Mouse (Mus musculus) embryonic facial prominence, embryonic 11.5 days (tissue): ENCODE measurements around the gene Tacc2. TPM values are rescaled to one million over a fixed set of nuclear protein-coding genes. Genes with fewer than 3 reads are reported as not detected.
"Not testable (repeated sequence)": the region's sequence is repeated elsewhere in the genome, so short reads cannot be mapped to it uniquely, and the experiment has no call there.

Experiments
- ATAC-seq: fragments of 200-750 bp; cut with Nextera tagmentation; replicated peaks from 2 replicates; pipeline ENCODE4 v1.8.0; 2017; ENCODE audit warnings: low read depth; ENCODE audit not compliant: insufficient number of reproducible peaks, low FRiP score, low TSS enrichment
- DNase-seq: peaks from one replicate; pipeline ENCODE4 v3.0.0-alpha.2; 2015; ENCODE audit warnings: low spot score
- H3K27ac ChIP-seq: fragments of 300-500 bp; sonication (generic); replicated peaks from 2 replicates; pipeline ENCODE4 v1.5.1; 2014; ENCODE audit warnings: mild to moderate bottlenecking, low read depth, low read length, control low read depth
- H3K27me3 ChIP-seq: fragments of 300-500 bp; sonication (generic); 2 replicates; pipeline ENCODE4 v1.6.1; 2014; ENCODE audit warnings: mild to moderate bottlenecking, low read length, moderate library complexity, mixed read lengths; ENCODE audit not compliant: control insufficient read depth, insufficient read depth
- H3K36me3 ChIP-seq: fragments of 300-500 bp; sonication (generic); replicated peaks from 2 replicates; pipeline ENCODE4 v1.6.1; 2014; ENCODE audit warnings: low read depth, mild to moderate bottlenecking, low read length, moderate library complexity, mixed read lengths; ENCODE audit not compliant: control insufficient read depth, insufficient read depth
- H3K4me1 ChIP-seq: fragments of 300-500 bp; sonication (generic); 2 replicates; pipeline ENCODE4 v1.6.1; 2014; ENCODE audit warnings: low read length, mixed read lengths; ENCODE audit not compliant: control insufficient read depth, insufficient read depth
- H3K4me2 ChIP-seq: fragments of 300-500 bp; sonication (generic); 2 replicates; pipeline ENCODE4 v1.6.1; 2014; ENCODE audit warnings: low read depth, mild to moderate bottlenecking, control low read depth, low read length, moderate library complexity
- H3K4me3 ChIP-seq: fragments of 300-500 bp; sonication (generic); 2 replicates; pipeline ENCODE4 v1.5.1; 2014; ENCODE audit warnings: low read depth, low read length, control low read depth
- H3K9ac ChIP-seq: fragments of 300-500 bp; sonication (generic); replicated peaks from 2 replicates; pipeline ENCODE4 v1.6.1; 2014; ENCODE audit warnings: mild to moderate bottlenecking, control low read depth, low read length
- H3K9me3 ChIP-seq: fragments of 300-500 bp; sonication (generic); replicated peaks from 2 replicates; pipeline ENCODE4 v1.6.1; 2016; ENCODE audit warnings: mild to moderate bottlenecking, low read length, inconsistent platforms, mixed read lengths; ENCODE audit not compliant: control insufficient read depth
- WGBS: fragments of 180-500 bp; shearing (Covaris S2); extraction: QIAGEN DNeasy Blood & Tissue Kit; methylation state at CpG from one replicate; pipeline ENCODE4 v1.1.7; 2014; 5-methylcytosine and 5-hydroxymethylcytosine counted together
- polyA plus RNA-seq: library from polyadenylated mRNA; unstranded; fragments of >200 nt; fragmentation: Nextera tagmentation; extraction: Ambion mirVana; gene quantifications from 2 replicates; pipeline ENCODE4 v1.2.1, GENCODE M21; 2014

Gene Tacc2
- polyA plus RNA-seq, 1 experiment from 2014 or later = 39.9 TPM

DNA sequence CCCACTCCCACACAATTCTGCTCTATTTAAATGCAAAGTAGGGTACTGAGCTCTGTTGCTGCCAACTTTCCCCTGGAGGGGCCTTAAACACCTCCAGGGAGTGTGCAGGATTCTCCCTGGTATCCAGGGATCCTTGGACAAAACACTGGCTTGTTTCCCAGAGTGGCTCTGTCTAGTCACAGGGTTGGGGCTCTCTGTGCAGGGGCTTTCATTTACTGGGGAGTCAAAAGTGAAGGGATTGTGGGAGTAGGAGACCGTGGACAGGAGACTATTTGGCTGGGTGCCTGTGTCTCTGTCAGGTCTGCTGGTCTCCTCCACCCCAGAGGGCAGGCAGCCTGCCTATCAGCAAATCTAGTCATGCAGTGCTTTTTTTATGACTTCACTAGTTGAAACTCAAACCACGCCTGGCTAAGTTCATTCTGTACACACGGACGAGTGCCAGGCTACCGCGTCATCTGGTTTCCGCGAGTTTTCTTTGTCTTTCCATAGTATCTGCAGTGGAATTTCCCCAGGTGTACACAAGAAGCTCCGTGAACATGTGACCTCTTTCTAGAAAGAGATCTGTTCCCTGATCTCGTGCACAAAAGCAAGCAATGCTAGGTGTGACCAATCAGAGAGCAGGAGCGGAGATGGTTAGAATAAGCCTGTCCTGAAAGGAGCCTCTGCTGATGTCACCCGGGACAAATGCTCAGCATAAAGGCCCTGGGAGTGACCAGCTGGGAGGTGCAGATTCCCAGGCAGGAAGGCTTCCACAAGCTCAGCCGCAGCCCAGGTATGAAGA is 2.8 kb upstream of the Tacc2 start:
- Histone ChIP-seq H3K4me3 (no peak overlapping the region), H3K36me3 (no peaks in the 10 kb centered on the region), H3K27ac (no peak overlapping the region), H3K4me2 (no peak overlapping the region), H3K4me1 (no peaks in the 10 kb centered on the region), H3K9ac (no peak overlapping the region), H3K27me3 (no peaks in the 10 kb centered on the region), H3K9me3 (no peaks in the 10 kb centered on the region)
- 67% methylated on average over 13 of the region's 13 CpGs for WGBS
- DNase-seq (no peak), ATAC-seq (no peak)

DNA sequence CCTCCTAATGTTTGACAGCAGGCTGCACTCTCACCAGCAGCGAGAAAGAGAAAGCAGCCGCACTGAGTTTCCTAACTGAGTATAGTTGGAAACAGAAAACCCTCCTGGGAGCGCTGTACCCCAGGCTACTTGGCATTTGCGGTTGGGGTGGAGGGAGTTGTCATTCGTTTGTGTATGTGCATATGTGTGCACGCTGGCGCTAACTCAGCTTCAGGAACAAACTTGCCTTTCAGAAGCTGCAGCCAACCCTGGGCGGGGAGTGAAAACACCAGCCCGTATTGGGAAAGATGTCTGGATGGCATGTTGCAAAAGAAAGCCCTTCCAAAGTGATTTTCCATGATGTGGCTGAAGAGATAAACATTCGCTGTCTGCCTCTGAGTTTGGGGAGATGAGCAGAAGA is 257 bp upstream of the Tacc2 start:
- Histone ChIP-seq H3K9me3 (no peaks in the 10 kb centered on the region), H3K27ac (no peak overlapping the region), H3K9ac (no peak overlapping the region), H3K4me1 (no peaks in the 10 kb centered on the region), H3K4me3 (no peak overlapping the region), H3K27me3 (no peaks in the 10 kb centered on the region), H3K4me2 (no peak overlapping the region), H3K36me3 (no peaks in the 10 kb centered on the region)
- WGBS = 33% methylated on average over 10 of the region's 10 CpGs
- no peak for DNase-seq
- ATAC-seq = no peak

DNA sequence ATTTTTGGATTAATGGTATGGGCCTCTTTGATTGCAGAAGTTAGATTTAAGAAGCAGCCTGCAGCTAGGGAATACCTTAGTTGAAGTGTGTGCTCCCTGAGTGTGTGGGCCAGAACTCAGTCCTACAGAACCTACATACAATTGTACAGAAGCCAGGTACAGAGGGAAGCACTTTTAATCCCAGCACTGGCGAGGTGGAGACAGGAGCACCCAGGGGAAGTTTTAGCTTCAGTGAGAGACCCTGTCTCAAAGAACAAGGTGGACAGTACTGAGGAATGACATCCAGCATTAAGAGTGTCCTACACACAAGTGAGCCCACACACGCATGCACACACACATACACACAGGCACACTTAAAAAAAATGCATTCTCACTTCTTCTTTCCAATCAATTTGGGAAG is 828 bp downstream of the Tacc2 start:
- Histone ChIP-seq H3K9me3 (no peaks in the 10 kb centered on the region), H3K27me3 (no peaks in the 10 kb centered on the region), H3K4me1 (no peaks in the 10 kb centered on the region), H3K36me3 (no peaks in the 10 kb centered on the region), H3K27ac (no peak overlapping the region), H3K4me3 (no peak overlapping the region), H3K4me2 (no peak overlapping the region), H3K9ac (no peak overlapping the region)
- DNase-seq (no peak), ATAC-seq (no peak)
- 93% methylated on average over 2 of the region's 2 CpGs for WGBS

DNA sequence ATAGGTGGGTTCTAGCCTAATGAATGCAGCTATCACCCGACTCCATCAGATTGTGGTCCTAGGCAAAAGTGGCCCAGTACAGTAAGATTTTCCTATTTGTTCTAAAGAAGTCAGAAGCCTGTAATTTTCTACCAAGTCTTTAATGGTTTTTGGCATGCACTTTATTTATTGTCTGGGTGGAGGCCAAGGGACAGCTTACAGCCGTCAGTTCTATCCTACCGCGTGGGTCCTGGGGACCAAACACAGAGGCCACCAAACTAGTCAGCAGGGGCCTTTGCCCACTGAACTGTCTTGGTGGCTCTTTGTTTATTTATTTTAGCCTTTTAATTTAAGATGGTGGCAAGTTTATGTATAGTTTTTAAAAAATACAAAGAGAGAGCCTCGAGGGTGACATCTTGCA is 1.4 kb downstream of the Tacc2 start:
- ATAC-seq = no peak
- Histone ChIP-seq H3K9me3 (no peaks in the 10 kb centered on the region), H3K4me2 (no peak overlapping the region), H3K4me1 (no peaks in the 10 kb centered on the region), H3K9ac (no peak overlapping the region), H3K4me3 (no peak overlapping the region), H3K36me3 (no peaks in the 10 kb centered on the region), H3K27me3 (no peaks in the 10 kb centered on the region), H3K27ac (no peak overlapping the region)
- 84% methylated on average over 5 of the region's 5 CpGs for WGBS
- no peak for DNase-seq

DNA sequence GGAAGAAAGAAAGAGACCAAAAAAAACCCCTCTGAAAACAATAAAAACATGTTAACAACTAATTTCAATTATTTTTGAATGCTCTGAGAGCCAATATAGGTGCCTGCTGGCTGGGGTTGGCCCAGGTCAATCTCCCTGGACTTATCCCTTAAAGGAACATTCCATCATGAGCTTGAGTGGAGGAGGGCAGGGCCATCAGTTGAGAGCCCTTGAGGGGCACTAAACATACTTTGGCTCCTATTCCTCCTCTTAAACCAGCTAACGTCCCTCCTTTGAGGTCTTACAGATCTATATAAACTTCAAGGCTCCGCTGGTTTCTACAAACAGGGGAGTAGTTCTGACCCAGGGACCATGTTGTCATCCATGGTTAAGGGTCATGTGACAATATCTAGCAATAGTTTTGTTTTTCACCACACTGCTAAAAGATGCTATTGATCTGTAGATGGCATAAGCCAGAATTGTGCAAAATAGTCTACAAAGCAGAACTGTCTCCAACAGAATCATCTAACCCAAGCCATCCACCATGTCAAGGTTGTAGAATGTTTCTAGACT is 9.4 kb downstream of the Tacc2 start:
- no peak overlapping the region for H3K4me2 ChIP-seq
- no peaks in the 10 kb centered on the region for H3K9me3 ChIP-seq
- no peaks in the 10 kb centered on the region for H3K4me1 ChIP-seq
- H3K36me3 ChIP-seq = no peaks in the 10 kb centered on the region
- H3K27me3 ChIP-seq = no peaks in the 10 kb centered on the region
- 79% methylated on average over 2 of the region's 2 CpGs for WGBS
- H3K9ac ChIP-seq = no peak overlapping the region
- ATAC-seq (no peak), DNase-seq (no peak)
- no peak overlapping the region for H3K27ac ChIP-seq
- H3K4me3 ChIP-seq = no peak overlapping the region

DNA sequence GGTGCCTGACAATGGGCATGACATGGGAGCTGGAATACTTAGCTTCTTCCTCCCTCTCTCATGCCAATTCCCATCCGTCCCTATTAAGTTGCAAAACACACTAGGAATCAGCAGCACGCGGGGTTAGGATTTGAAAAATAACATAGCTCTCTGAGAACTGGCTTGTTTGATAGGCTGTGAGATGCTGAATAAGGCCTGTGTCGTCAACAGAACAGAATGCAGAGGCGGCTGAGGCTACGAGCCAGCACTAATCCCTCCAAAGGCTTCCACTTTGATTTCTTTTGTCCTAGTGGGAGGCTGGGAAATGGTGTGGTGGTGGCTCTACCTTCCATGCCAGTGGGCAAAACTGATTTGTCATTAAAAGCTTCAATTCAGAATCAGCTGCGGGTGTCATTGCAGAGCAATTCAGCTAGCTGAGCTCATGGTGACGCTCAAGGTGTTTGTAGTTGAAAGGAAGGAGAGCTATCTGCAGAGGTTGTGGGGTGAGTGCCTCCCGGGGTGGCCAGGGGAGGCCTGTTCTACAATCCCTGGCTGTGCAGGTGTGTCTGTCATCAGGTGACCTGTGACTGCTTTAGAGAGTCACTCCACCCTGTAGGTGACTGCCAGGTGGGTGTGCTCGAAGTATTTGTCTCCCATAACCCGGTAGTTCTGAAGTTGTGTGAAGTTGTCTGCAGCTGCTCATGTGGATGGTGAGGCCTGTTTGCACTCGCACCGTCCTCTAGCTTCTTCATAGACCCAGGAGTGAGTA is 13.0 kb downstream of the Tacc2 start:
- no peak for DNase-seq
- Histone ChIP-seq H3K4me1 (no peaks in the 10 kb centered on the region), H3K27me3 (no peaks in the 10 kb centered on the region), H3K9ac (no peak overlapping the region), H3K9me3 (no peaks in the 10 kb centered on the region), H3K4me3 (no peak overlapping the region), H3K4me2 (no peak overlapping the region), H3K27ac (no peak overlapping the region), H3K36me3 (no peaks in the 10 kb centered on the region)
- ATAC-seq = no peak
- 53% methylated on average over 13 of the region's 13 CpGs for WGBS

DNA sequence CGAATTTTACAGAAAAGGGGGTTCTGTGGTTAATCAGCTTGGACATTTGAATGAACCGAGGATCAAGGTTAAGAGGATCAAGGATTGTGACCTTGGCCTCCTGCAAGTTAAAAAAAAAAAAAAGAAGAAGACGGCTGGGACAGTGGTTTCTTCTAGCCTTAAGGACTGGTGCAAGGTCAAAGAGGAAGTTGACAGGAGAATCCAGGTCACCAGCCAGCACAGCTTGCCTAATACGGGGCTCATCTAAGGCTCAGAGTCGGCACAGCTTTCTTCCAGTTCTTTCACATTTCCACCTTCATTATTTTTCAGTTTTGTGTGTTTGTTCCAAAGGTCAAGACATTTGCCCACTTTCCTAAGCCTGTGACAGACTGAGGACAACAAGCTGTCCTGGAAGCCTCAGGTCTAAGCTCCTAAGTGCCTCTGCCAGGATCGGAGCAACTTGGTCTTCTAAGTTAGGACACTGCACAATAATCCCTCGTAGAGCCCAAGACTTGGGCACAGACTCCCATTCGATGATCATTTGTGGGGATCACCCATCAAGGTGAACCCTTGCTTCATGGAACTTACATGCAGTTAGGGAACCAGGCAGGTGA is 13.7 kb downstream of the Tacc2 start:
- no peaks in the 10 kb centered on the region for H3K27me3 ChIP-seq
- no peaks in the 10 kb centered on the region for H3K4me1 ChIP-seq
- H3K36me3 ChIP-seq = no peaks in the 10 kb centered on the region
- DNase-seq (no peak), ATAC-seq (no peak)
- H3K4me3 ChIP-seq = no peak overlapping the region
- WGBS = 61% methylated on average over 8 of the region's 8 CpGs
- no peak overlapping the region for H3K27ac ChIP-seq
- no peaks in the 10 kb centered on the region for H3K9me3 ChIP-seq
- no peak overlapping the region for H3K9ac ChIP-seq
- H3K4me2 ChIP-seq = no peak overlapping the region

DNA sequence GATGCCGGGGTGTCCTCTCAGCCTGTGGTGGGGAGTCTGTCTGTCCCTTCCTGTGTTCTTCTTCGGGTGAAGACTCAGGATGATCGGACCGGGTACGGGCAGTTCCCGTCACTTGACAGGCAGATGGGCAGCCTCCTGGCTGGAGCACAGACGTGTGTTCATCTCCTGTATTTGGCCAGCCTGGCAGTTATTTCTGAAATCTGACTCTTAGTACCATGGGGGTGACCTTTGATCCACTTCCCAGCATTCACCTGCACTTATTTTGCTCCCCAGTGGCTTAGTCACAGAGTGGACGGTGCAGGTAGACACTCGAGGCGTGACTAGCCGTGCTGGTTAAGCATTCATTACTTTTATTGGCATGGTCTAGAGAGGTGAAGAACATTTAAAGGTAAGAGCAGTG is 15.7 kb downstream of the Tacc2 start:
- H3K27me3 ChIP-seq, DNase-seq, H3K4me1 ChIP-seq, ATAC-seq, H3K27ac ChIP-seq, H3K36me3 ChIP-seq, H3K9ac ChIP-seq, H3K4me2 ChIP-seq, H3K4me3 ChIP-seq, H3K9me3 ChIP-seq: not testable (repeated sequence)
- WGBS = no CpG with 5 or more reads among the region's 11 CpGs
